Mouse (Mus musculus) subcutaneous adipose tissue, adult 2 months (tissue): ENCODE results near the gene Olfr39. TPM values are rescaled to one million over a fixed set of nuclear protein-coding genes. Genes with fewer than 3 reads are reported as not detected.

Experiments
- polyA plus RNA-seq: library from polyadenylated mRNA; depleted of rRNA; stranded (reverse); fragments of >200 nt; gene quantifications from 2 replicates; pipeline ENCODE4 v1.2.3, GENCODE M21; 2012; ENCODE audit warnings: low replicate concordance; rRNA removed

Gene Olfr39
- not detected in 2 replicates for polyA plus RNA-seq

DNA sequence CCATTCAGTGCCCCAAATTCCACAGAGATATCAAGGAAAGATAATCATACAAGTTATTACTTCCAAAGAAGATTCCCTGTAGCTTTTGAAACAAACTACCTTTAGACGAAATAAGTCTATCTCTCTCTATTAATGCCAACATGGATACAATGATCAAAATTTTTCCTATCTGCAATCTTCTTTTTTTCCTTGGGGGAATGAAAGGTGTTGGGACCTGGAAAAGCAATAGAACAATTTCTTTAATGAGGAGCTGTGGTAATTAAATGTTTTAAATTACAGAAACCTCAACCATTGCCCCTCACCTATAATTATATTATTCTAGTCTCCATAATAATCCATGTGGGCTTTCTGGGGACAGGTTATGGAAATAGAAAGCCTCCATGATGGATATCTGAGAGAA is at the start of gene Olfr39:
Gene Olfr39, plus strand, starts transcription at position 301 of the 400 bp plus-strand sequence.

DNA sequence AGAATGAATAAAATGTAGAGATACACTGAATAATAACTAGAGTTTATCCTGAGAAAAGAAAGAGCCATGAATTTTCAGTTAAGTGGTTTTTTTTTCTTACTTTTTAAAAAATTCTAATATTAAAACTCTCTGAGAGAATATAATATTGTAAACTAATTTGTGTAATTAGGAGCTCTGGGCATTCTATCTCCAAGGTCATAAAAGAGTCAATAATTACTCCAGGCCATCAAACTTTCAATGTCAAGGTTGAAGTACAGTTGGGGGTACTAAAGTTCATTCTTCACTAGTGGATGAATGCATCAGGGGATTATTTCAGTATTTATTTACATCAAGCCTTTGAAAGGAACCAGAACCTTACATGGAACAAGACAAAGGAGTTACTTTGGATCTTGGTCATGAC is 45.3 kb upstream of the Olfr39 start, which contains the start of gene Olfr872:
Gene Olfr872, plus strand, starts transcription at position 301 of the 400 bp plus-strand sequence.

DNA sequence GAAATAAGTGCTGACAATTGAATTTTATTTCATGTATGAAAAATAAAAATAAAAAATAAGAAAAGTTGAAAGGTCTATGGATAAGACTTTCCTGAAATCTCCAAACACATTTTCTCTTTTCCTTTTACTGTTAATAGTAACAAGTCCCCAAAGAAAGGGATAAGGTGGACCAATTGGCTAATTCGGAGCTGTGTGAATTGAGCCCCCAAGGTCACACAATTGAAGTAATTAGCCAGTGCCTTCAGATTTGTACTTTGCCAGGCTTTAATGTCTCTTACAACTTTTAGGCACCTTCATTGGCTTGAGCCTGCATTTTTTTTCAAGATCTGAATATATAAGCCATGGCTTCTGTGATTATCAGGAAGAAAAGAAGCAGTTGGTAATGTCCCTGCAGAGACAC is 16.1 kb downstream of the Olfr39 start, which contains the start of gene Olfr873:
Gene Olfr873, plus strand, starts transcription at position 301 of the 400 bp plus-strand sequence.

DNA sequence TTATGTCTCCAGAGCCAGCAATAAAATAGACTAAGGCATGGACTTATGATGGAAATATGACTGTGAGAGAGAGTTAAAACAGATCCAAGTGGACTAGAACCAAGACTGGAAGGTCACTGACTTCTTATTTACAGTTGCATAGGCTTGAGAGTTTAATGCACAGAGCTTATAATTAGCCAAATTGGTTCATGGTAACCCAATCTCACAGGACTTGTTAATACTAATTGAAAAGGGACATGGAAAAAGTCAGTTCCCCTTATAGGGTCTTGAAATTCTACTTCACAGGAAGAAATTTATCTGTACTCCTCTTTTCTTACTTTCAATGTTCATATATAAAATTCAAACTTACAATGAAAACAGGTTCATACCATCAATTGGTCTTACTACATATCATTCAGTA is 53.8 kb downstream of the Olfr39 start, which contains the start of gene Olfr18:
Gene Olfr18, minus strand, starts transcription at position 101 of the 400 bp plus-strand sequence.

Other genes starting within 250 kb of the Olfr39 start
- not detected in 2 replicates for gene Olfr867, start 224.8 kb upstream of the Olfr39 start, polyA plus RNA-seq
- not detected in 2 replicates for gene Olfr868, start 183.7 kb upstream of the Olfr39 start, polyA plus RNA-seq
- gene Olfr869, start 153.3 kb upstream of the Olfr39 start, polyA plus RNA-seq, result not detected in 2 replicates
- not detected in 2 replicates for gene Olfr870, start 108.3 kb upstream of the Olfr39 start, polyA plus RNA-seq
- gene Olfr871, start 70.1 kb upstream of the Olfr39 start, polyA plus RNA-seq, result not detected in 2 replicates
- not detected in 2 replicates for gene Olfr872, start 45.2 kb upstream of the Olfr39 start, polyA plus RNA-seq
- not detected in 2 replicates for gene Olfr873, start 16.2 kb downstream of the Olfr39 start, polyA plus RNA-seq
- 0.12 TPM in 1 of 2 replicates, not detected in the other for gene Olfr18, start 53.7 kb downstream of the Olfr39 start, polyA plus RNA-seq
- 6.2 and 6.5 TPM in 2 replicates for gene Zfp560, start 102.8 kb downstream of the Olfr39 start, polyA plus RNA-seq
- gene Zfp26, start 177.8 kb downstream of the Olfr39 start, polyA plus RNA-seq, result 2.7 and 4.2 TPM in 2 replicates
- gene Zfp426, start 210.4 kb downstream of the Olfr39 start, polyA plus RNA-seq, result 6.2 and 8.7 TPM in 2 replicates
- 8.6 and 14.9 TPM in 2 replicates for gene Zfp266, start 239.1 kb downstream of the Olfr39 start, polyA plus RNA-seq